Mouse (Mus musculus) MEL (cell line): ENCODE measurements around the gene Gpnmb. TPM values are rescaled to one million over a fixed set of nuclear protein-coding genes. Genes with fewer than 3 reads are reported as not detected.

Experiments used
- DNase-seq: peaks from one replicate; pipeline ENCODE4 v3.0.0; 2011; ENCODE audit warnings: low read depth, low spot score
- H3K27ac ChIP-seq: 2 replicates; pipeline ENCODE4 v1.5.1; 2012; ENCODE audit warnings: low read depth, mild to moderate bottlenecking, control low read depth, low read length, moderate library complexity; ENCODE audit not compliant: control insufficient read depth
- H3K27me3 ChIP-seq, 2 experiments: fragments of 150-350 bp in 1 of 2; sonication (generic) in 1 of 2; 2 replicates each; pipeline ENCODE4 v1.6.1; 2012; ENCODE audit warnings: low read length in 2 of 2, mild to moderate bottlenecking in 2 of 2, improper control_type of control experiment in 1 of 2, moderate library complexity in 1 of 2; ENCODE audit not compliant: insufficient read depth in 2 of 2, control insufficient read depth in 1 of 2
- H3K36me3 ChIP-seq, 2 experiments: 2 replicates each; pipeline ENCODE4 v1.6.1; 2012 to 2014; ENCODE audit warnings: low read length in 2 of 2, improper control_type of control experiment in 1 of 2, inconsistent platforms in 1 of 2, mild to moderate bottlenecking in 1 of 2; ENCODE audit not compliant: insufficient read depth in 2 of 2, control insufficient read depth in 1 of 2
- H3K4me1 ChIP-seq, 2 experiments: fragments of 150-350 bp in 1 of 2; sonication (generic) in 1 of 2; 2 replicates each; pipeline ENCODE4 v1.6.1; 2012; ENCODE audit warnings: low read length in 2 of 2, improper control_type of control experiment in 1 of 2, mild to moderate bottlenecking in 1 of 2; ENCODE audit not compliant: insufficient read depth in 2 of 2, control insufficient read depth in 1 of 2
- H3K4me3 ChIP-seq, 2 experiments: fragments of 150-350 bp in 1 of 2; sonication (generic) in 1 of 2; 2 replicates each; pipeline ENCODE4 v1.5.1; 2012; ENCODE audit warnings: low read depth in 2 of 2, low read length in 2 of 2, mild to moderate bottlenecking in 2 of 2, moderate library complexity in 2 of 2, control low read depth in 1 of 2, improper control_type of control experiment in 1 of 2; ENCODE audit not compliant: control insufficient read depth in 1 of 2, insufficient read depth in 1 of 2
- H3K79me2 ChIP-seq: 2 replicates; pipeline ENCODE4 v1.6.1; 2012; ENCODE audit warnings: mild to moderate bottlenecking, low read length, moderate library complexity; ENCODE audit not compliant: control insufficient read depth, poor library complexity, insufficient read depth
- H3K9ac ChIP-seq: 2 replicates; pipeline ENCODE4 v1.6.1; 2012; ENCODE audit warnings: low read depth, mild to moderate bottlenecking, control low read depth, low read length, moderate library complexity; ENCODE audit not compliant: control insufficient read depth, poor library complexity, severe bottlenecking
- H3K9me3 ChIP-seq: fragments of 150-350 bp; sonication (generic); replicated peaks from 2 replicates; pipeline ENCODE4 v1.6.1; 2012; ENCODE audit warnings: mild to moderate bottlenecking, low read length, improper control_type of control experiment, moderate library complexity; ENCODE audit not compliant: insufficient read depth
- CHD2 ChIP-seq: IDR thresholded peaks from 2 replicates; pipeline ENCODE4 v1.6.1; 2011; ENCODE audit warnings: low read length, improper control_type of control experiment
- CTCF ChIP-seq, 3 experiments: IDR thresholded peaks in 2 of 3; conservative IDR thresholded peaks in 1 of 3; 2 replicates each; pipeline ENCODE4 v1.5.1; 2011 to 2012; ENCODE audit warnings: low read length in 3 of 3, low read depth in 2 of 3, mild to moderate bottlenecking in 2 of 3, improper control_type of control experiment in 1 of 3, inconsistent platforms in 1 of 3, mixed read lengths in 1 of 3, moderate library complexity in 1 of 3; ENCODE audit not compliant: control insufficient read depth in 1 of 3, insufficient read depth in 1 of 3, poor library complexity in 1 of 3, severe bottlenecking in 1 of 3
- E2F4 ChIP-seq: IDR thresholded peaks from 2 replicates; pipeline ENCODE4 v1.6.1; 2011; ENCODE audit warnings: low read depth, low read length, improper control_type of control experiment, borderline replicate concordance
- ELF1 ChIP-seq: IDR thresholded peaks from 2 replicates; pipeline ENCODE4 v1.6.1; 2014; ENCODE audit warnings: low read depth, mild to moderate bottlenecking, inconsistent platforms, low read length, improper control_type of control experiment, moderate library complexity
- EP300 ChIP-seq, 2 experiments: IDR thresholded peaks; 2 replicates each; pipeline ENCODE4 v1.6.1; 2011; ENCODE audit warnings: improper control_type of control experiment in 2 of 2, low read length in 2 of 2, low read depth in 1 of 2, mild to moderate bottlenecking in 1 of 2
- GABPA ChIP-seq: IDR thresholded peaks from 2 replicates; pipeline ENCODE4 v1.6.1; 2012; ENCODE audit warnings: low read depth, mild to moderate bottlenecking, inconsistent platforms, low read length, improper control_type of control experiment, moderate library complexity
- HCFC1 ChIP-seq: IDR thresholded peaks from 2 replicates; pipeline ENCODE4 v1.6.1; 2012; ENCODE audit warnings: low read depth, mild to moderate bottlenecking, inconsistent platforms, low read length, improper control_type of control experiment, moderate library complexity
- KAT2A ChIP-seq: conservative IDR thresholded peaks from 2 replicates; pipeline ENCODE4 v1.6.1; 2012; ENCODE audit warnings: low read depth, low read length, improper control_type of control experiment, inconsistent platforms
- MEF2A ChIP-seq: IDR thresholded peaks from 2 replicates; pipeline ENCODE4 v1.6.1; 2014; ENCODE audit warnings: low read depth, mild to moderate bottlenecking, inconsistent platforms, low read length, improper control_type of control experiment; ENCODE audit not compliant: poor library complexity, insufficient replicate concordance, severe bottlenecking; ENCODE audit errors: extremely low read depth
- MXI1 ChIP-seq: IDR thresholded peaks from 2 replicates; pipeline ENCODE4 v1.6.1; 2011; ENCODE audit warnings: mild to moderate bottlenecking, low read depth, low read length, improper control_type of control experiment
- MYB ChIP-seq: IDR thresholded peaks from 2 replicates; pipeline ENCODE4 v1.6.1; 2011; ENCODE audit warnings: mild to moderate bottlenecking, low read depth, low read length, improper control_type of control experiment
- MYC ChIP-seq: IDR thresholded peaks from 2 replicates; pipeline ENCODE4 v1.6.1; 2011; ENCODE audit warnings: low read depth, mild to moderate bottlenecking, low read length, improper control_type of control experiment, moderate library complexity
- NELFE ChIP-seq: IDR thresholded peaks from 2 replicates; pipeline ENCODE4 v1.6.1; 2011; ENCODE audit warnings: low read depth, low read length, improper control_type of control experiment
- NRF1 ChIP-seq: IDR thresholded peaks from 2 replicates; pipeline ENCODE4 v1.6.1; 2014; ENCODE audit warnings: low read depth, mild to moderate bottlenecking, inconsistent platforms, low read length, improper control_type of control experiment, moderate library complexity; ENCODE audit not compliant: poor library complexity, insufficient read depth, severe bottlenecking
- POLR2A ChIP-seq, 2 experiments: IDR thresholded peaks; 2 replicates each; pipeline ENCODE4 v1.6.1; 2011 to 2012; ENCODE audit warnings: low read length in 2 of 2, mild to moderate bottlenecking in 2 of 2, control low read depth in 1 of 2, improper control_type of control experiment in 1 of 2, low read depth in 1 of 2, moderate library complexity in 1 of 2; ENCODE audit not compliant: control insufficient read depth in 1 of 2, insufficient read depth in 1 of 2, poor library complexity in 1 of 2
- POLR2AphosphoS5 ChIP-seq: IDR thresholded peaks from 2 replicates; pipeline ENCODE4 v1.6.1; 2012; ENCODE audit warnings: low read depth, borderline replicate concordance, mild to moderate bottlenecking, inconsistent platforms, low read length, moderate library complexity, mixed read lengths
- RCOR1 ChIP-seq: IDR thresholded peaks from 2 replicates; pipeline ENCODE4 v1.6.1; 2012; ENCODE audit warnings: low read depth, mild to moderate bottlenecking, inconsistent platforms, low read length, improper control_type of control experiment
- TAL1 ChIP-seq: IDR thresholded peaks from 2 replicates; pipeline ENCODE4 v1.6.1; 2012; ENCODE audit warnings: mild to moderate bottlenecking, inconsistent platforms, low read length, moderate library complexity, mixed read lengths
- UBTF ChIP-seq: IDR thresholded peaks from 2 replicates; pipeline ENCODE4 v1.6.1; 2012; ENCODE audit warnings: low read depth, mild to moderate bottlenecking, inconsistent platforms, low read length, improper control_type of control experiment, moderate library complexity, borderline replicate concordance; ENCODE audit not compliant: insufficient read depth
- ZC3H11A ChIP-seq: IDR thresholded peaks from 2 replicates; pipeline ENCODE4 v1.6.1; 2012; ENCODE audit warnings: low read depth, mild to moderate bottlenecking, inconsistent platforms, low read length, improper control_type of control experiment
- ZMIZ1 ChIP-seq: IDR thresholded peaks from 2 replicates; pipeline ENCODE4 v1.6.1; 2012; ENCODE audit warnings: low read depth, mild to moderate bottlenecking, inconsistent platforms, low read length, improper control_type of control experiment, moderate library complexity
- ZNF384 ChIP-seq: IDR thresholded peaks from 2 replicates; pipeline ENCODE4 v1.6.1; 2012; ENCODE audit warnings: low read depth, mild to moderate bottlenecking, inconsistent platforms, low read length, improper control_type of control experiment
- polyA plus RNA-seq, 2 experiments: library from polyadenylated mRNA; stranded (reverse) in 1 of 2; unstranded in 1 of 2; fragments of >175 nt in 1 of 2; fragments of >200 nt in 1 of 2; gene quantifications; 2 replicates each; pipeline versions ENCODE4 v1.2.1 to v1.2.4; 2012; ENCODE audit warnings: low replicate concordance in 2 of 2, low read depth in 1 of 2; ENCODE audit not compliant: insufficient read length in 2 of 2, insufficient read depth in 1 of 2, missing spikeins in 1 of 2
- total RNA-seq: library from RNA; depleted of rRNA; stranded (reverse); fragments of 300-350 nt; gene quantifications from 2 replicates; pipeline ENCODE4 v1.2.3, GENCODE M21; 2012

Gene Gpnmb
- total and polyA plus RNA-seq, 3 experiments, result not detected

DNA sequence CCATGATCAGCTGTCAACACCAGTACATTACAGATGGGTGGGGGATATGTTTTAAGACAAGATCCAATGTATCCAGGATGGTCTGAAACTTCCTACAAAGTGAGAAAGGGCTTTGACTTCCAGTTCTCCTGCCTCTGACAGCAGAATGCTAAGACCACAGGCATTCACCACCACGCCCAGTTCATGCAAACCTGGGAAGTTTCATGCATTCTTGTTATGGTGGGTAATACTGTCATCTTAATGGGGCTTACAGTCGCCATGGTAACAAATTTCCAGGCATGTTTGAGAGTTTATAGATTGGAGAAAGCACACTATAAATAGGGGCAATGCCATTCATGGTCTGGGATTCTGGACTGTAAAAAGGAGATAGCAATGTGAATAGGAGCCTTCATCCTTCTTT is 72.8 kb downstream of the Gpnmb start:
- H3K36me3 ChIP-seq, result no peaks in the 10 kb centered on the region
- no peak overlapping the region for H3K27ac ChIP-seq

DNA sequence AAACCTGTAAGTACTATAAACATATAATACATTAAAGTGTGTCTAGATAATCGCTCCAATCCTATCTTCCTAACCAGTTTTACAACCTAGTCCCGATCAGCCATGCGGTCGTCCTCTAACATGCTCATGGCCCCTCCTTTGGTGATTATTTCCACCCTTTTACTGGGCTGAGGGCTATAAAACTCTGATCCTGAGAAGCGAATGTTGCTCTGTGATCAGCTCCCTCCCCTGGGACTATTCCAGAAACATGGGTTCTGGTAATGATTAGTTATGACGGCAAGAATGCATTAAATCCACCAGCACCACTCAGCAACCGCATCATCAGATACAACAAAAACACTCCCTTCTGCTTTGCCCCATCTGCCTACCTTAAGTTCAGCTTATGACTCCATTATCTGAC is 77.5 kb downstream of the Gpnmb start:
- Histone ChIP-seq H3K4me3 (no peak overlapping the region), H3K9ac (no peak overlapping the region), H3K9me3 (no peaks in the 10 kb centered on the region), H3K79me2 (no peaks in the 10 kb centered on the region), H3K36me3 (no peaks in the 10 kb centered on the region), H3K27ac (no peak overlapping the region), H3K4me1 (no peaks in the 10 kb centered on the region), H3K27me3 (peaks cover 0 to 2% of the 10 kb centered on the region in 2 experiments; a peak in 2 of 4 replicates)
- DNase-seq, result no peak
- TF ChIP-seq NELFE, result no peak
- TF ChIP-seq POLR2AphosphoS5, result no peak
- no peak for TF ChIP-seq KAT2A
- TF ChIP-seq ZC3H11A, result no peak
- TF ChIP-seq ZMIZ1, result no peak
- no peak for TF ChIP-seq EP300 (IDR thresholded peaks at IDR 0.05; ENCODE audit: low read depth in 1 of 2, low read length in 2 of 2)
- TF ChIP-seq POLR2A (IDR thresholded peaks at IDR 0.05; ENCODE audit: control insufficient read depth in 1 of 2, insufficient read depth in 1 of 2, low read depth in 1 of 2, low read length in 2 of 2, poor library complexity in 1 of 2), result no peak
- no peak for TF ChIP-seq MYC
- TF ChIP-seq ELF1, result no peak
- no peak for TF ChIP-seq HCFC1
- TF ChIP-seq MEF2A, result no peak
- TF ChIP-seq TAL1, result no peak
- no peak for TF ChIP-seq UBTF
- no peak for TF ChIP-seq MYB
- no peak for TF ChIP-seq MXI1

More for the DNA sequence above, 72.8 kb downstream of the Gpnmb start:
- DNase-seq, result no peak
- H3K79me2 ChIP-seq, result no peaks in the 10 kb centered on the region
- H3K27me3 ChIP-seq, result no peaks in the 10 kb centered on the region; a peak in 1 of 4 replicates
- H3K9me3 ChIP-seq, result no peaks in the 10 kb centered on the region
- H3K9ac ChIP-seq, result no peak overlapping the region
- TF ChIP-seq NRF1, result no peak
- no peak for TF ChIP-seq TAL1
- TF ChIP-seq HCFC1, result no peak
- no peak for TF ChIP-seq RCOR1
- TF ChIP-seq E2F4, result no peak
- no peak for TF ChIP-seq EP300 (IDR thresholded peaks at IDR 0.05; ENCODE audit: low read depth in 1 of 2, low read length in 2 of 2)
- TF ChIP-seq CHD2, result no peak
- TF ChIP-seq GABPA, result no peak
- no peak for TF ChIP-seq CTCF (IDR thresholded peaks at IDR 0.05 in 2 of 3, conservative IDR thresholded peaks at IDR 0.05 in 1 of 3; ENCODE audit: control insufficient read depth in 1 of 3, insufficient read depth in 1 of 3, low read depth in 2 of 3, low read length in 3 of 3, poor library complexity in 1 of 3, severe bottlenecking in 1 of 3)
- TF ChIP-seq ZNF384, result no peak
- TF ChIP-seq ZC3H11A, result no peak
- no peak overlapping the region for H3K4me3 ChIP-seq
- H3K4me1 ChIP-seq, result no peaks in the 10 kb centered on the region
